Mouse (Mus musculus) telencephalon, adult 2 months (tissue): Measurements from ENCODE around the gene Scgb1c1.

Experiments
- DNase-seq: peaks from one replicate; pipeline ENCODE4 v3.0.0-alpha.2; 2011; ENCODE audit warnings: low read depth, low spot score

Gene Scgb1c1

GRCm38 (mm10) chr7:140840750-140841735, 4.3 kb upstream of the Scgb1c1 start:
- DNase-seq = peak; percentile 41

GRCm38 (mm10) chr7:140843806-140844205, 1.5 kb upstream of the Scgb1c1 start:
- DNase-seq = no peak

- no peak for DNase-seq
Measured at GRCm38 (mm10) chr7:140845683-140846082, 336 bp downstream of the Scgb1c1 start.

- DNase-seq = no peak
Measured at GRCm38 (mm10) chr7:140846676-140847075, 1.3 kb downstream of the Scgb1c1 start.

- DNase-seq = no peak
Measured at GRCm38 (mm10) chr7:140847755-140848580, 2.6 kb downstream of the Scgb1c1 start, which contains the start of gene Odf3. Gene Odf3 (plus strand): TSS chr7:140847805.

- no peak for DNase-seq
Measured at GRCm38 (mm10) chr7:140848591-140848990, 3.2 kb downstream of the Scgb1c1 start.

- no peak for DNase-seq
Measured at GRCm38 (mm10) chr7:140851916-140852315, 6.6 kb downstream of the Scgb1c1 start.

GRCm38 (mm10) chr7:140853386-140853785, 8.0 kb downstream of the Scgb1c1 start:
- no peak for DNase-seq

GRCm38 (mm10) chr7:140854483-140854882, 9.1 kb downstream of the Scgb1c1 start:
- DNase-seq = no peak

GRCm38 (mm10) chr7:140855181-140855580, 9.8 kb downstream of the Scgb1c1 start:
- DNase-seq = no peak

- peak; percentile 96 for DNase-seq
Measured at GRCm38 (mm10) chr7:140855860-140856784, 10.8 kb downstream of the Scgb1c1 start, which contains the start of gene Gm45785. Gene Gm45785 (minus strand): TSS chr7:140856331.

- DNase-seq = peak; percentile 85
Measured at GRCm38 (mm10) chr7:140856785-140857549, 11.6 kb downstream of the Scgb1c1 start, which contains the start of gene Ric8a. Gene Ric8a (plus strand): TSS chr7:140856957.

GRCm38 (mm10) chr7:140857550-140858505, 12.5 kb downstream of the Scgb1c1 start, which contains the start of gene Bet1l:
Gene Bet1l (minus strand): TSS chr7:140857577.
- DNase-seq = no peak

GRCm38 (mm10) chr7:140858746-140859145, 13.4 kb downstream of the Scgb1c1 start:
- no peak for DNase-seq

GRCm38 (mm10) chr7:140859997-140860396, 14.7 kb downstream of the Scgb1c1 start:
- DNase-seq = no peak

GRCm38 (mm10) chr7:140860728-140861127, 15.4 kb downstream of the Scgb1c1 start:
- DNase-seq = no peak

- DNase-seq = no peak
Measured at GRCm38 (mm10) chr7:140864761-140865160, 19.4 kb downstream of the Scgb1c1 start.

GRCm38 (mm10) chr7:140874224-140874623, 28.9 kb downstream of the Scgb1c1 start:
- no peak for DNase-seq

GRCm38 (mm10) chr7:140877364-140877763, 32.0 kb downstream of the Scgb1c1 start:
- no peak for DNase-seq
